8 mouse cellular contexts compared by ENCODE assay signal in the genomic region with DNA sequence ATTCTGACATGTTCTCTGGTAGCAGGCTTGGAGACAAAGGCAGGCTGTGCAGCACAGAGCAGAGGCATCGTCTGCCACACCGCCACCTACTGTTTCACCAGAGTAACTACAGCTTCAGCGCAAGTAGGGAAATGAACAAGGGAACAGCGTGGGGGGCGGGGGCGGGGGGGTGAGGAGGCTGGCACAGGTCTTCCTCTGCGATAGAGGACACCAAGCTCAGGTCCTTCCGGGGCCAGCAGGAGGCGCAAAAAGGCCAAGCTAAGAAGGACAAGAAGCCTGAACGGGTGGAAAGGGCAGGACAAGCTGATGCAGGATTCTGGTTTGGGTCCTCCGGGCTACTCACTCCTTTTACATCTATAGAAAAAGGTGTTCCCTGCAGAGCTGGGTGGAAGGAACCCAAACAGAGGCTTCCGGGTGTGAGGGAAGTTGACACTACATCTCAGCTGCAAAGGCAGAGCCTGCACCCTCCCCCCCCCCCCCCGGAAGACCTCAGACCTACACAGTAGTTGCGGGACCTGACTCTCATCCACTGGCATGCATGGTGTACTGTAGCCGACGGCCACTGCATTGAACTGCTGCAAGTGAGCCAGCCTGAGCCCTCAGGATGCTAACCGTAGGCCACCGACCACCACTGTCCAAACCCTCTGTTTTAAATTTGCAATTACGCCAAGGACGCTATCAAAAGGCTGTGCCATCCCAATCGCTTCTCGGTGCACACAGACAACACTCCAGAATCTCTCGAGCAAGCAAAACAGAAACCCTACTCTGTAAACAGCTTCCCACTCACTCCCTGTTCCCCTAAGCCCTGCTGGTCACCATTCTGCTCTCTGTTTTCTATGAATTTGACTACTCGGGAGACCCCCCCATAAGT.
DNase-seq lines count a peak whose midpoint lies in the region; ATAC-seq lines count a peak whose summit lies in the region.

No protein-coding gene starts in this region.

- no peaks in the 10 kb centered on the region for H3K27me3 ChIP-seq in heart, embryonic 16.5 days (ENCODE audit: control insufficient read depth, insufficient read depth, low read length)
- H3K27me3 ChIP-seq in liver, embryonic 16.5 days (ENCODE audit: control insufficient read depth, insufficient read depth, low read depth, low read length): no peaks in the 10 kb centered on the region
- no peaks in the 10 kb centered on the region for H3K27me3 ChIP-seq in neural tube, embryonic 14.5 days (ENCODE audit: control insufficient read depth, insufficient read depth, low read length)

- no peaks in the 10 kb centered on the region for H3K9me3 ChIP-seq in heart, embryonic 16.5 days (replicated peaks; ENCODE audit: control insufficient read depth, low read length)
- no peaks in the 10 kb centered on the region for H3K9me3 ChIP-seq in liver, embryonic 16.5 days (replicated peaks; ENCODE audit: control insufficient read depth, low read length)
- no peaks in the 10 kb centered on the region for H3K9me3 ChIP-seq in neural tube, embryonic 14.5 days (ENCODE audit: control insufficient read depth, low read length)

- ATAC-seq in heart, embryonic 16.5 days (replicated peaks; ENCODE audit: extremely low read depth, insufficient read depth, low FRiP score): peak; percentile 90
- ATAC-seq in liver, embryonic 16.5 days (ENCODE audit: low read depth): peak; percentile 65
- ATAC-seq in neural tube, embryonic 14.5 days (ENCODE audit: low read depth): peak; percentile 94

- peak overlapping the region; percentile 79 for H3K4me2 ChIP-seq in heart, embryonic 16.5 days (ENCODE audit: low read depth, low read length)
- H3K4me2 ChIP-seq in liver, embryonic 16.5 days (ENCODE audit: low read depth, low read length): peak overlapping the region; percentile 48
- peak overlapping the region; percentile 54 for H3K4me2 ChIP-seq in neural tube, embryonic 14.5 days (ENCODE audit: low read depth, low read length)

- H3K4me1 ChIP-seq in heart, embryonic 16.5 days (ENCODE audit: control insufficient read depth, insufficient read depth, low read length): no peaks in the 10 kb centered on the region; the same call in 1 of the 2 replicates
- no peaks in the 10 kb centered on the region for H3K4me1 ChIP-seq in liver, embryonic 16.5 days (ENCODE audit: control insufficient read depth, low read depth, low read length)
- H3K4me1 ChIP-seq in neural tube, embryonic 14.5 days (ENCODE audit: control insufficient read depth, insufficient read depth, low read length): peaks cover 5% of the 10 kb centered on the region; the same call in 1 of the 2 replicates

- H3K36me3 ChIP-seq in heart, embryonic 16.5 days (ENCODE audit: control insufficient read depth, insufficient read depth): no peaks in the 10 kb centered on the region
- no peaks in the 10 kb centered on the region for H3K36me3 ChIP-seq in liver, embryonic 16.5 days (ENCODE audit: control insufficient read depth, insufficient read depth)
- H3K36me3 ChIP-seq in neural tube, embryonic 14.5 days (ENCODE audit: control insufficient read depth, insufficient read depth, low read length): no peaks in the 10 kb centered on the region

- 7% methylated on average over 23 of the region's 24 CpGs for WGBS in heart, embryonic 16.5 days
- WGBS in liver, embryonic 16.5 days (ENCODE audit: insufficient replicate concordance): 5% methylated on average over 24 of the region's 24 CpGs
- WGBS in neural tube, embryonic 14.5 days: 6% methylated on average over 23 of the region's 24 CpGs

- peak; percentile 8 to 10 for DNase-seq in CD8-positive naive resting alpha-beta T cell, adult 2 months (ENCODE audit: low read depth in 2 of 2, low spot score in 2 of 2)
- DNase-seq in brain, adult 2 months (ENCODE audit: low read depth, low spot score): peak; percentile 93
- DNase-seq in fibroblast of lung, adult 2 months (ENCODE audit: low read depth): peak; percentile 21
- DNase-seq in kidney, postnatal 25 days: peak; percentile 68 to 76
- peak; percentile 65 for DNase-seq in thymus, postnatal 0 days (ENCODE audit: low spot score)

- H3K9ac ChIP-seq in heart, embryonic 16.5 days (ENCODE audit: low read length): peak overlapping the region; percentile 58; the same call in 1 of the 2 replicates
- H3K9ac ChIP-seq in liver, embryonic 16.5 days (ENCODE audit: low read depth, low read length): no peak overlapping the region
- H3K9ac ChIP-seq in neural tube, embryonic 14.5 days (replicated peaks; ENCODE audit: low read depth, low read length): peak overlapping the region; percentile 46

- H3K27ac ChIP-seq in heart, embryonic 16.5 days (ENCODE audit: low read length): no peak overlapping the region
- H3K27ac ChIP-seq in liver, embryonic 16.5 days (ENCODE audit: low read length): no peak overlapping the region
- H3K27ac ChIP-seq in neural tube, embryonic 14.5 days (ENCODE audit: low read depth, low read length): peak overlapping the region; percentile 55; the same call in 1 of the 2 replicates

- H3K4me3 ChIP-seq in heart, embryonic 16.5 days (ENCODE audit: low read length): peak overlapping the region; percentile 55
- peak overlapping the region; percentile 30 for H3K4me3 ChIP-seq in liver, embryonic 16.5 days (ENCODE audit: low read depth, low read length)
- H3K4me3 ChIP-seq in neural tube, embryonic 14.5 days (ENCODE audit: low read depth, low read length): peak overlapping the region; percentile 23

Comparison
In these comparisons a context has a peak if more than half of its experiments do, and no peak if none do; other contexts are left out.
1. DNase-seq: peak in every context shown above with its lines; median percentile 93 in brain, adult 2 months; 72 in kidney, postnatal 25 days; 65 in thymus, postnatal 0 days; 21 in fibroblast of lung, adult 2 months; 9 in CD8-positive naive resting alpha-beta T cell, adult 2 months.